Mouse (Mus musculus) embryo, embryonic 9.5 days (tissue): ENCODE measurements at regions not wholly inside any gene's neighbourhood (a gene's known extent, or its start where the extent isn't known, plus 50 kb on each side); places are given as distances from the start of the nearest gene placed in this dataset.

Source experiments
- DNase-seq: peaks from one replicate; pipeline ENCODE4 v3.0.0-alpha.2; 2017; ENCODE audit errors: extremely low spot score

DNA sequence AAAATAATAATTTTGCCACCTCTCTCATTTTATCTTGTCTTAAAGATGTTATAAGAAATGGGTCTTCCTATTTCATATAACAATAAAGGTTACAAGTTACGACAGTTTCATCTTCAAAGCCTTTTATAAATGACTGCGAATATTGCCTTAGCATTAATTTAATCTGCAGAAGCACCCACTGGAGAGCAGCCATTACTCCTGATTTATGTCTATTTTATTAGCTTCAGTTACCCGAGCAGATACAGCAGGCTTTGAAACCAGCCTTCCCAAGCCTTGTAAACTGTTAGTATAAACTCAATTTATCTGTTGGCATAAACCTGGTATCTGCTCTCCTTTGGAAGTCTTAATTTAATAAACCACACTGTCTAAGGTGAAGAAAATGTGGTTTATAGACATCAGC, 2851.6 kb upstream of the Gm6569 start:
- DNase-seq, result no peak

DNA sequence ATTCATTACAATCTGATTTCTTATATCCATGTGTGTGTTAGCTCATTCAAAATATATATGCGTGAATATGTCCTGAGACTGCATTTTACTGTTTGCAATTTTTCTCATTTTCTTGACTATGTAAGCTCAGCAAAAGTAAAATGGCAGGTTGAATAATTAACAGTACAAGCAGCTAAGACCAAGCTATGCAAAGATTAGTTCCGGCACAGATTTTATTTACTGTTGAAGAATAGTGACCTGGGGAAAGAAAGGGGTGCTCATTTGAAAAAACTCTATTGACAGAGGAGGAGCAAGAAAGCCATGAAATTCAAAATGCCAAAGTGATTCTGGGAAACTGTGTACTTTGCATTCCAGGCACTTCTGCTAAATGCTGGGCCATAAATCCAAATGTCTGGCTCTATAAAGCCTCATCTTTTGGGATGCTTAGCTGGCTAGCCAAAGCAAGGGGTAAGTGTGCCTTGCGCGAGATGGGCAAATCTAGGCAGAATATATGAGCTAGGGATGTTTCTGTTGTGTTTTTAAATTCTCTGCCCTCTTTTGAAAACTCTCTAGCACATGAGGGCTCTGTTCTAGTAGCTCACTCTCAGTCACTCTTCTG, 2846.3 kb upstream of the Gm6569 start:
- no peak for DNase-seq

DNA sequence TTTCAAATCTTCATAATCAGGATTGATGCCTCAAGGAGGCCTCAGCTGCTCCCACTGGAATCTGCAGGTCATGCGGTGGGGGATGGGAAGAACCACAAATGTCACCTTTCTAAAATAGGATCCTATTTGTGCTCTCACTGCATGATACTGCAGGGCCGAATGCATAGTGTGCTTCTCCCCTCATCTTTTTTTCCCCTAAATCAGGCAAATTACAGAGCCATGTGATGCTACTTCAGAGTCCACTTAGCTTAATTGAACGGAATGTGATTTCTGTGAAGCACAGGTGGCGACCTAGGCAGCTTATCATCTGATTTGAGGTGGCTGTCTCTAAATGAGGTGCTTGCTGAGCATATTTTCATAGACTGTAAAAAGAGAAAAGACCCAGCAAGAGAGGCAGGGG, 2841.0 kb upstream of the Gm6569 start:
- DNase-seq, result no peak

DNA sequence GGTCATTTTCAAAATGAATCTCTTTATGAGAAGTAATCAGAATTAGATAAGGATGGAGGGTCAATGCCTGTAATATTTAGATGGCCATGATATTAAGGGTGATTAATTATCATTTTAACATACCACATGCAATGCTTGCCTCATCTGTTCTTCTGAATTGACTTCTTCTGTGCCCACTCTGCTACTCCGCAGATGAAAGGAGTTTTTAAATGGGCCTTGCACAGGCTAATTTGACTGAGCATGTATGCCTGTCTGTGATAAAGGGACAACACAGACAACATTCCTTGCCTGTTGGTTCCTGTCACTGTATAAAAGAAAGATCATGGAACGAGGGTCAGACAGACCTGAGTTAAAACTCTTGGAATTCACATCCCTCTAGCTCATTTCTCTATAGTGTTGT, 2824.0 kb upstream of the Gm6569 start:
- DNase-seq, result no peak

DNA sequence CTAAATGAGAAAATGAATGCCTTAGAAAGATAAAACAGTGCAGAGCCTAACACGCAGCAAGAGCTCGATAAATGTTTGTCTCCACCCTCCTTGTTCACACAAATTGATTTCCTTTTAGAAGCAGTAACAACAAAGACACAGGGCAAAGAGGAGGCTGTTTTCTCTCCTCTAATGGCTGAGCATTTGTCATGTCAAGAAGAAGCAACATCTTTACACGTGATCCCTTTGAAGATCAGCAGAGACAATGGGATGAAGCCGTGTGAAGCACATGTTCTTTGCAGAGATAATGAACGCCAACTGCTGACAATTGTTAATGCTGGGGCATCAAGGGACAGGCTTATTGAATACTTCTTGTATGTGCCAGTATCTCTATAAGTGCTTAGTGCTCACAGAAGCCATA, 2823.6 kb upstream of the Gm6569 start:
- peak; percentile 8 for DNase-seq

DNA sequence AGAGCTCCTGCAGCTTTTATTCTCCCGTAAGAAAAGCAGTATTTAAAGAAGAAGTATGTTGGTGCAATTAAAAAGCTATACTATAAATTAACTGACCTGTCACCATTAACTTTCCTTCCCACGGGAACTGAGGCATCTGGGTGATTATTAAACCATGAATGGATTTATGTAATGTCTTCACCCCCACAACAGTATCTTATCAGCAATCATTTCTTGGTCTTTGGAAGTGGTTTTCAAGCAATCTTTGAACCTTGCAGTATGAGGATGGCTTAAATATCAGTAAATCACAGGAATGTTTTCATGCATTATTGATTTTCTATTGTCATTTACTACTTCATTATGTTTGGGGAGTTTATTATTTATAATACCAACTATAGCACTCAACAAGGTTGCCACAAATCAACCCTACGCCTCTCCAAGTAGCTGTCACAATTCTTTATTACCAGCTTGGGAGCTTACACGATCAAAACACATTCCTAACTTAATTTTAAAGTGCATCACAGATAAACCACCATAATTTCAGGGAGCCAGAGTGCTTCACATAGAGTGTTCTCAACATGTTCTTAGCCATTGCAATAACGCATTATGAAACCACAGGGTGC, 2780.0 kb upstream of the Gm6569 start:
- no peak for DNase-seq

DNA sequence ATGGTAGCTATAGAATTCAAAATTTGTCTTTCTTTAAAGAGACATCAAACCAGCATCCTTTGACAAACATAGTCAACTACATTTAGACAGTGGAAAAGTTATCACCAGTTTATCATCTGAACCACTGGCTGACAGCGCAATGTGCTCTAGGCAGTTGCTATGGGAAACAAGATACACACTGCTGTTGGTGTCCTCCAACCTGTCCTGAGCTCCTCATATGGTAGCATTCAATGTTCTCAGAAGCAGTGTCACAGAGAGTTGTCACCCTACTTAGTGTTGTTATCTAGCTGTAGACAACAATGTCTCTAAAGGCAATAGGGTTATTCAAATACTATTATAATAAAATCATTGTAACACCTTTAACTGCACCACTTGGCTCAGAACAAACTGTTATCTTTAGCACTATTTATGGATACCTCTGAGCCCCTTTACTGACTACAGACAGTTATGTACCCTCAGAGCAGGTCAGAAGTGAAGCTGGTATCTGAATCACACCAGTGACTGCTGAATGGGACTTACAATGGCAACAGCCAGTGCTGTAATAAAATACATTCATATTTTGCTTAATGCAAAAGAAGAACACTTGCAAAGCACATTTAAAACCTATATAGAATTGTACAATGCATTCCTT, 2747.9 kb upstream of the Gm6569 start:
- no peak for DNase-seq

DNA sequence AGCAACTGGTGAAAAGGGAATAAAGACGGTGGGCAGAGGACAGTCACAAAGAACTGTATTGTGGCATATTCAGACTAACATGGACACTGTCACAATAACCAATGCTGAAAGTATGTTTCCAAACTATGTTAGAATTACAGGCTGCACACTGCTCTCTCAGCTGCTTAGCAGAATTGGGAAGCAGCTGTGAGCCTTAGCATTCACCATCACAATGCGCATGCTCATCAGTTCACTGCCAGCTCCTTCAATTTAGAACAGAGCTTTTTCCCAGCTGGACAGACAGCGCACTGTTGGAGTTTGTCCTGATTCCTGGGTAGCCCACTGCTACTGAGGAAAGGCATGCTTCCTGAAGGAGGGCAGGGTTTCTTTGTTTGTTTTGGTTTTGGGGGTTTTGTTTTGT, 2735.2 kb upstream of the Gm6569 start:
- DNase-seq, result peak; percentile 1

DNA sequence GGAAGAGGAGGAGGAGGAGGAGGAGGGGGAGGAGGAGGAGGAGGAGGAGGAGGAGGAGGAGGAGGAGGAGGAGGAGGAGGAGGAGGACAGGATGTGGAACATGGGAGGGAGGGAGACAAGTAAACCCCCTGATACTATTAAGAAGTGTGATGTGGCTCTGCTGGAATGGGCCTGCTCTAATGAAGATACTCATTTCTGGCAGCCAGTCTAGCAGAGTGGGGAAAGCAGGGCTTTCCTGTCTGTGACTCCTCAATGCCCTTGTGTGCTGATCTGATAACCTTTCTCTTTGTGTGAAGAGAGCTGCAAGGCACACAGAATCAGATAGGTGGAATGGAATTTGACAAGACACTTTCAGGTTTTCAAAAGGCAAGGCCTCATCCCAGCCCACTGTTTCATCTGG, 2704.6 kb upstream of the Gm6569 start:
- DNase-seq, result no peak

DNA sequence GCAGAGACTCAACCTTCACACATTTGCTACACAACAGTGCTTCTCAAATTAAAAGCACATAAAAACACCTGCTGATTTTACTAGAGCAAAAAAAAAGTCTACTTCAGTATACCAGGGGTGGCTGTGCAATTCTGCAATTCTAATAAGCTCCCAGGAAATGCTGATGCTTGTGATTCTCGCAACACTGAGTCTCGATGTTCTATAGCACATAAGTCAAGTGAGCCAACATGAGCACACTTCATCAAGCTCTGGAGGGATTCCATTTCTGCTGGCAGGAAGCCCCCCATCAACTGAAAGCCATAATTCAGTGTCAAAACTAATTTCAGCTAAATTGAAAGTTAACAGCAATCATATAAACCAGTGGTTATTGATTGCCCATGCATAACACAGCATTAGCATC, 2676.7 kb upstream of the Gm6569 start:
- no peak for DNase-seq

DNA sequence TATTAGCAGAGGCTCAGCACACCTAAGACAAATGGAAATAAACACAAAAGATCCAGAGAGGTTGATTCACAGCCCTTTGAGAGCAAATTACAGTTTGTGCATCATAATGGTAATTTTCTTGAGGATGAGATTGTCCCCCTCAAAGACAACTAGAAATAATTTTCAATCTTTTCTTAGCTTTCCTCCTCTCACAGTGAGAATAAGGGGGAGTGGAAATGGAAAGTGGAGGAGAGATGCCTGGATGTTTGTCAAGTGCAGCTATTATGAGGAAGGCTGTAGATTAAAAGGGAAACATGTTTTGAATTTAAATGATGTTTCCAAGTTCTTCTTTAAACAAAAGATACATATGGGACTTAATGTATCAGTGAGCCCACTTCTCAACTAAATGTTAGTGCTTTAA, 2672.3 kb upstream of the Gm6569 start:
- DNase-seq, result no peak

DNA sequence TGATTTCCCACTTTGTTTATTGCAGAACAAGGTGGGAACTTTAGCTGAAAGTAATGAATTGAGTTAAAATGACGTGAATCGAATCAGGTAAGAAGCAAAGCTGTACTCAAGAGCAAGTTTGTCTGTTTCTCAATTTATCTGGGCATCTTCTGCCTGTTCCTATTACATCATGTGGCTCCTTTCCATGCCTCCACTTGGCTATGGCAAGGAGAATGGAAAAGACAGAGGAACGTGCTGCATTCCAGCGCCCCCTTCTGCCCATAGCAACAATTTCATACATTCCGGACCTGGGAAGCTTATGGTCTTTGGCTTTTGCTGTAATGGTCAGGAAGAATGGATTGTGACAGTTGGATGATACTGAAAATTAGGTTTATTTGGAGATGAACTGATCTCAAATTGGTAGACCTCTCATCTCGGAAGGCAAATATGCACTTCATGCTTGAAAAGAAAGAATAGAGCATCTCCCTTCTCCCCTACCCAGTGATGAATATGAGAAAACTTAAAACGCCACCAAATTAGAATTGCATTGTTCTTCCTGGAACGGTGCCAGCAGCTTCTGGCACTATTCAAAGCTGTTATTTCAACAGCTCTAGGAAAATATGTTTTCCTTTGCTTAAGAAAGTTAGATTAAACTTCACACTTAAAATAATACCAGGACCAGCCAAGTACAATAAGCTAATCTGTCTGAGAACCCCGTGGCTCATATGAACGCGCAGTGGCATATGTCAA, 2639.2 kb upstream of the Gm6569 start:
- peak; percentile 8 for DNase-seq

DNA sequence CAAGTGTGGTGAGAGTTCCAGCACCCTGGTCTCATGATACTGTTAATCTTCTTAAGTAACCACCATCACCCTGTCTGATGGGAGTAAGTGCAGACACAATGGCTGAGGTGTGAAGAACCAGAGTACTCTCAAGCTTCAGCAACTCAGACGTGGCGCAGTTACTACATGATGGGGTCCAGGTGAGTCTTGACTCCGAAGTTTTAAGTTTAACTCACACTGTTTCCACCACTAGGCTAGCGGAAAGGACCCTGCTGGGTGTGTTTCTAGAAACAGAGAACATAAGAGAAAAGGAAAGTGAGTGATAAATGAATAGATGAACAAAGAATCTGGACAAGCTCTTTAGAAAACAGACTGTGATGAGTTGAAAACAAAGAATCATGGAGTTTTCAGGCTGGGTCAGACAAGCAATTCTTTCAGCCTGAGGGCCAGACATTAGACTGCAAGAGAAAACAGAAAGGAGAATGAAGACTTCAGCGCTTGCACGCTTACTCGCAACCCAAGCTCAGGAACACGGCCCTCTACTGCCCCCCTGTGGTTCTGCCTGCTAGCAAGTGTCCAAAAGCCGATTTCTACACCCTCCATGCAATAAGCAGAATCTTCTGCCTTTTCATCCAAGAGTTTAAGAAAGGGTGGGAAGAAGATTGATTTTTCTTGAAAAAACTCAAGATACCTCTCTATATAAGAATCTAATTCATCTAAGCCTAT, 2593.6 kb upstream of the Gm6569 start:
- peak; percentile 73 for DNase-seq

DNA sequence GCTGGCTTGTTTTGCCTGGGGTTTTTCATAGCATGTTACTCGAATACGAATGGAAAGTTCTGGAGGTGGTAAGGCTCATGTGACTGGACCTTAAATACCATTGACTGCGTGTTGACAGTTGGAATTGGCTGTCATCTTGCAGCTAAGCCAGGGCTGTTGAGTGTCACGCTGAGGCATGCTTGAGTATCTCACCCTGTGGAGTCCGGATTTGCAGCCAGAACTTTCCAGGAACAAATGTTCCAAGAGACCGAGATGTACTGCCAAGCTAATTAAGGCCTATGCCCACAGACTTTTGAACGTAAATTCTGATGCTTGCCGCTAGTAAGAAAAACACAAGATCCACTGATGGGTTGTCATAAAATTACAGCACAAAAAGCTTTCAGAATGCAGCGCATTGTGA, 2590.8 kb upstream of the Gm6569 start:
- DNase-seq, result no peak

DNA sequence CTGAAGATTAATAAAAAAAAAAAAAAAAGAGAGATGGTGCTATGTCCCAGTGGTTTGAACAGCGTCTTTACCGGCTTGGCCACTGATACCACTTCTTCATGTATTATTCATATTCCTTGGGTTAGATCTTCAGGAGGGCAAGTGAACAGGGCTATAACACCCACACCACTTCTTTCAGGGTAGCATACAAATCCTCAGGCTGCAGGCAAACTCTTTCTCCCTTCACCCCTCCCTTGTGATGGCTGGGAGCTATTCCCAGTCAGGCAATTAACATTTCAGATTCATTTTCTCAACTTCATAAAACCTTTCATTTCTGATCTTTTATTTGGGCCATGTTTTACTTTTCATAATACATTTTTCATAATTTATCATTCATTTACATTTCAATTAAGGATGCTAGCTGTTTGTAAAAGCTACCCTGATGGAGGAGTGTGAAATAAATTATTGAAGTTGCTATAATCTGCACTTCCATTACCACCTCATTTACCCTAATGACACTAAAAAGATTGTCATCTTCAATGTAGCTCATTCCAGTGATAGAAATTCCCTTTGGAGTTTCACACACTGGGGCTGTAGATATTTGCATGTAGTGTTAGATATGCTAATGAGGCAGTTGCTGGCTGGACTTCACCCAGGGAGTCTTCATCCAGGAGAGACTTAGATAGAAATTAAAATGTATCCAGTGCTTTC, 2558.3 kb upstream of the Gm6569 start:
- DNase-seq, result no peak

DNA sequence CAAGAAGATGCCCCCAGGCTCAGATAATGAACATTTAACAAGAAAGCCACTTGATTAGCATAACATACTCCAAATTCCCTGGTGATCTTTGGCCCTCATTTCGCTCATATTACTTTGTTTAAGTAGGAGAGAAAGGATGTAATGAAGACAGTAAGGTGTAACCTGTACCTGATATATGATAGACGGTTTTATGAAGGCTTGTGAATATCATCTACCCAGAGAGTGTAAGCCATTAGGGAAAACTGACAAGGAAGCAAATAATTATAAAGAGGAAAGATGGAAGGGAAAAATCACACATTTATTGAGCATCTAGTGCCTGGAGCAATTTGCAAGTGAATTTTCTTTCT, 2557.8 kb upstream of the Gm6569 start:
- DNase-seq, result no peak

DNA sequence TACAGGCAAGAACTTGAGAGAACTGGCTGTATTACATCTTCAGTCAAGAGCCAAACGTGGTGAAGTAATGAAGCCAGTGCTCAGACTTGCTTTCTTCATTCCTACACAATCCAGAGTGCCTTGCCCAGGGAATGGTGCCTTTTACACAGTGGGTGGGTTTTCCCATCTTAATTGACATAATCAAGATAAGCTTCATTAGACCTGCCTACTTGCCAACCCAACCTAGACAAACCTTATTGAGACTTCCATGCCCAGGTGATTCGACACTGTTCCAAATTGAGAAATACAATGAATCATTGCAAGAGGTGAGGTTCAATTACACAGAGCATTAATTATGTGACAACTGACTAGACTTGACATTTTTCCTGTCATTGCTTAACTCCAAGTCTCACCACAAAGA, 2557.0 kb upstream of the Gm6569 start:
- no peak for DNase-seq

DNA sequence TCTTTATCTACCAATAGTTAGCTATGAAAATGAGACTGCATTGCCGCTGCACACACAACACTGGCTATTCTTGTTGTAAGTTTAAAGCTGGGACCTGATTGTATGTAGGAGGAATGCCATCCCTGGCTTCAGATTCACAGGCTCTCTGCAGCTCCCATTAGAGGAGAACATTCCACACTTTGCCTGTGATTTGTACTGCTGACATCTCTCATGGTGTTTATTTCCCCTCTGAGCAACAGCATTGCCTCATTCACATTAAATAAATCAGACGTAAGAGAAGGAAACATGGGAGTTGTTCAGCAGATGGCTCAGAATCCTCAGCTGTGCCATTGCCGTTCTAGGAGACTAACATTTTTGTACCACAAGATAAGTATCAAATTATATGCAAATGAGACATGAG, 2550.6 kb upstream of the Gm6569 start:
- DNase-seq, result no peak

DNA sequence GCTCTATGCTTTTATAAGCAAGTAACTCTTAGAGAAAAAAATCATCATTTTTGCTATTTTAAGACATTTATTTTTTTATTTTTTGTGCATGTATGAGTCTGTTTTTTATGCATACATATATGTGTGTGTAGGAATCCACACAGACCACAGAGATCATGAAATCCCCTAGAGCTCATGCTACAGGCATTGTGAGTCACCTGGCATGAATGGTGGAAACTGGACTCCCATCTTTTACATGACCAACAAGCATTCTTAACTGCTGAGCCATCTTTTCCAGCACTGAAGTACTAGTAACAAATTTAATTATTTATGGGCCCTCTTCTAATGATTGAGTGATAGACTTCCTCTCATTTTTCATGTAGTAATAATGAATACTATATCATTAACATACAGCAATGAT, 2531.8 kb upstream of the Gm6569 start:
- no peak for DNase-seq

DNA sequence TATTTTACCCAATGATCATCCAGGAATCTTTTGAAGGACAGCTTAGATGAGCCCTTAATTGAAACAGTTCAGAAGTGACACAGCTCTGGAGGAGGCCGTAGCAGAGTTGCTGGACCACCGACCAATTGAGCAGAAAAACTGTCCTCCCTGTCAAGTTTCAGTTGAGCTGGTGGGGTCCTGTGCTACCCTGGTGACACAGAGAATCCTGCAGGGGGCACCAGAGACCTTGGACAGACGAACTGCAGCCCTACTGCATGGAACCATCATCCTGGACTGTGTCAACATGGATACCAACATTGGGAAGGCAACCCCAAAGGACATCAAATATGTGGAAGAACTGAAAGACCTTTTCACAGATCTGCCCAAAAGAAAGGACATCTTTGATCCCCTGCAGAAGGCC, 2524.1 kb upstream of the Gm6569 start:
- no peak for DNase-seq

DNA sequence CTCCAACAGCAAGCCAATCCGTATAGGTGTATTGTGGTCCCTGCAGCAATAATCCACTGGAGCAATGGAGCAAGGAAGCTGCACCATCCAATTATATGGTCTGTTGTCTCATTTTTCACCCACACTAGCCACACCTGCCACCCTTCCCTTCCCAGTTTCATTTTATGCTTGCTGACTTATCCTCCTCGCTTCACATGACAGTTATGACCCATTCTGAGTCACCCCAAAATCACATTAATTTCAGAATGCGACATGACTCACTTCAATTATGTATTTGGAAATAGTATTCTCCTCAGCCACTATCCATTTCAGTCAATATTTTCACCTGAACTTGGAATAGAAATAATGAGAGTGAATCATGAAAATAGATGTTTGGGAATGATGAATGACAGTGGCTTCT, 2507.8 kb upstream of the Gm6569 start:
- no peak for DNase-seq

DNA sequence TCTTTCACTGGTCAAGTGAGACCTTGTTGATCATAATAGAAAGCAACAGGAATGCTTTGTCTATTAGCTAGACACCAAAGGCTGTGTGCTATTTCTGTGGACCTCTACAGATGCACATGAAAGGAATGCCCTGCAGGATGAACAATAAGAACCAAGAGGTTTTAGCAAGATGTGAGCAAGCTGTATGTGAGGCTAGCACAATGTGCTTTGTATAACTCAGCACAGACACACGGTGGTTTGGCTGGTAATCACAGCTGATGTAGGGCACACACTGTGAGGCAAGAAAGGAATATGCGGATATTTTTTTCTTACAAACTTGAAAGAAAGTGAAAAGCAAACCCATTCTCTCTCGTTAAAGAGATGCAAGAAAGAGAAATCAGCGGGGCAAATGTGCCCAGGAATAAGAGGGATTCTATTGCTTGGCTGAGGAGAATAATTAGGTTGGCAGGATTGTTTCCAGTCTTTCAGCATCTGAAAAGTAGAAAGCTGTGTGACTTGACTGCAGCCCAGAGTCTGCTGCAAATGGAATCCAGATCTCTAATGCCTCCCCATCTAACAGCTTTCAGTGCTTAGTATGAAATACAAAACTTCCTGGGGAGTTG, 2476.1 kb upstream of the Gm6569 start:
- DNase-seq, result no peak
